ENCODE assay signal across 8 mouse cellular contexts in genomic region chr6:119479343-119479875, GRCm38 (mm10). TPM values are rescaled to one million over a fixed set of nuclear protein-coding genes. Genes with fewer than 3 reads are reported as not detected.
DNase-seq lines count a peak whose midpoint lies in the region; ATAC-seq and TF ChIP-seq lines count a peak whose summit lies in the region.

Gene Fbxl14, plus strand, starts transcription at chr6:119479668.

- peak within 1 kb of the TSS; percentile 82 for H3K4me3 ChIP-seq in ES-Bruce4 (ENCODE audit: low read depth, low read length)
- H3K4me3 ChIP-seq in embryonic facial prominence, embryonic 15.5 days (replicated peaks), result peak within 1 kb of the TSS; percentile 79
- H3K4me3 ChIP-seq in heart, embryonic 15.5 days, result peak within 1 kb of the TSS; percentile 88
- H3K4me3 ChIP-seq in lung, embryonic 14.5 days (ENCODE audit: low read depth, low read length), result peak within 1 kb of the TSS; percentile 86
- H3K4me3 ChIP-seq in stomach, embryonic 14.5 days (ENCODE audit: low read depth, low read length), result peak within 1 kb of the TSS; percentile 82

- DNase-seq in B cell, adult 2 months, result peak; percentile 59 to 69
- DNase-seq in large intestine, adult 2 months (ENCODE audit: low read depth, low spot score), result no peak
- DNase-seq in lung, embryonic 14.5 days, result peak; percentile 81
- no peak for DNase-seq in retina, postnatal 1 day

- H3K9me3 ChIP-seq in ES-Bruce4 (replicated peaks; ENCODE audit: control insufficient read depth, insufficient read depth, low read length, poor library complexity, severe bottlenecking), result no peaks in the 10 kb centered on the region
- no peaks in the 10 kb centered on the region for H3K9me3 ChIP-seq in embryonic facial prominence, embryonic 15.5 days (replicated peaks)
- H3K9me3 ChIP-seq in heart, embryonic 15.5 days (replicated peaks), result no peaks in the 10 kb centered on the region
- no peaks in the 10 kb centered on the region for H3K9me3 ChIP-seq in lung, embryonic 14.5 days (ENCODE audit: low read depth, low read length)
- no peaks in the 10 kb centered on the region for H3K9me3 ChIP-seq in stomach, embryonic 14.5 days (ENCODE audit: control insufficient read depth, low read depth, low read length)

- peak within 1 kb of the TSS; percentile 97 for H3K4me2 ChIP-seq in embryonic facial prominence, embryonic 15.5 days (replicated peaks)
- H3K4me2 ChIP-seq in heart, embryonic 15.5 days, result peak within 1 kb of the TSS; percentile 94
- peak within 1 kb of the TSS; percentile 100 for H3K4me2 ChIP-seq in lung, embryonic 14.5 days
- H3K4me2 ChIP-seq in stomach, embryonic 14.5 days (replicated peaks; ENCODE audit: low read depth, low read length), result peak within 1 kb of the TSS; percentile 100

- WGBS in embryonic facial prominence, embryonic 15.5 days, result under 1% methylated on average over 55 of the region's 101 CpGs
- under 1% methylated on average over 69 of the region's 101 CpGs for WGBS in heart, embryonic 15.5 days
- 1% methylated on average over 89 of the region's 101 CpGs for WGBS in large intestine, adult 2 months
- under 1% methylated on average over 76 of the region's 101 CpGs for WGBS in lung, embryonic 14.5 days
- WGBS in stomach, embryonic 14.5 days, result under 1% methylated on average over 58 of the region's 101 CpGs

- H3K27ac ChIP-seq in ES-Bruce4 (ENCODE audit: insufficient read depth, low read length), result peak within 1 kb of the TSS; percentile 10; the same call in 1 of the 2 replicates
- peak within 1 kb of the TSS; percentile 99 for H3K27ac ChIP-seq in embryonic facial prominence, embryonic 15.5 days (replicated peaks)
- H3K27ac ChIP-seq in heart, embryonic 15.5 days, result peak within 1 kb of the TSS; percentile 99
- peak within 1 kb of the TSS; percentile 97 for H3K27ac ChIP-seq in lung, embryonic 14.5 days (ENCODE audit: low read depth)
- H3K27ac ChIP-seq in stomach, embryonic 14.5 days (ENCODE audit: low read length), result peak within 1 kb of the TSS; percentile 98

- no peak for TF ChIP-seq POLR2A in ES-Bruce4 (IDR thresholded peaks at IDR 0.05; ENCODE audit: insufficient read depth, low read length)

- peak within 1 kb of the TSS; percentile 73 for H3K9ac ChIP-seq in ES-Bruce4 (ENCODE audit: low read depth, poor library complexity, severe bottlenecking)
- peak within 1 kb of the TSS; percentile 94 for H3K9ac ChIP-seq in embryonic facial prominence, embryonic 15.5 days
- H3K9ac ChIP-seq in heart, embryonic 15.5 days, result peak within 1 kb of the TSS; percentile 94
- peak within 1 kb of the TSS; percentile 92 for H3K9ac ChIP-seq in lung, embryonic 14.5 days
- peak within 1 kb of the TSS; percentile 81 for H3K9ac ChIP-seq in stomach, embryonic 14.5 days (replicated peaks; ENCODE audit: low read depth, low read length)

- no peak for TF ChIP-seq EP300 in ES-Bruce4 (IDR thresholded peaks at IDR 0.05; ENCODE audit: insufficient read depth, low read depth, low read length)

- no peaks in the 10 kb centered on the region for H3K36me3 ChIP-seq in ES-Bruce4 (ENCODE audit: control insufficient read depth, insufficient read depth, low read length, poor library complexity, severe bottlenecking)
- no peaks in the 10 kb centered on the region; the same call in 1 of the 2 replicates for H3K36me3 ChIP-seq in embryonic facial prominence, embryonic 15.5 days
- H3K36me3 ChIP-seq in heart, embryonic 15.5 days, result no peaks in the 10 kb centered on the region
- peaks cover 23% of the 10 kb centered on the region for H3K36me3 ChIP-seq in lung, embryonic 14.5 days (ENCODE audit: insufficient read depth)
- H3K36me3 ChIP-seq in stomach, embryonic 14.5 days (ENCODE audit: control insufficient read depth, insufficient read depth, low read length), result peaks cover 4% of the 10 kb centered on the region

- no peak for TF ChIP-seq CTCF in ES-Bruce4 (IDR thresholded peaks at IDR 0.05; ENCODE audit: low read depth, low read length)
- no peak for TF ChIP-seq CTCF in lung, embryonic 14.5 days (IDR thresholded peaks at IDR 0.05; ENCODE audit: low read depth)

- no peaks in the 10 kb centered on the region for H3K27me3 ChIP-seq in ES-Bruce4 (ENCODE audit: control insufficient read depth, insufficient read depth, low read length, poor library complexity, severe bottlenecking)
- H3K27me3 ChIP-seq in embryonic facial prominence, embryonic 15.5 days, result no peaks in the 10 kb centered on the region
- H3K27me3 ChIP-seq in heart, embryonic 15.5 days, result no peaks in the 10 kb centered on the region
- no peaks in the 10 kb centered on the region for H3K27me3 ChIP-seq in lung, embryonic 14.5 days (ENCODE audit: insufficient read depth, low read length)
- H3K27me3 ChIP-seq in stomach, embryonic 14.5 days (ENCODE audit: control insufficient read depth, insufficient read depth, low read length), result no peaks in the 10 kb centered on the region

- ATAC-seq in embryonic facial prominence, embryonic 15.5 days (ENCODE audit: insufficient number of reproducible peaks, low FRiP score, low TSS enrichment, low read depth), result peak; percentile 84
- peak; percentile 82 for ATAC-seq in heart, embryonic 15.5 days (replicated peaks; ENCODE audit: insufficient number of reproducible peaks, insufficient read depth, low FRiP score, low read depth)
- peak; percentile 84 for ATAC-seq in lung, embryonic 14.5 days (ENCODE audit: insufficient read depth)
- peak; percentile 86 for ATAC-seq in stomach, embryonic 14.5 days (ENCODE audit: insufficient number of reproducible peaks, insufficient read depth, low FRiP score, low read depth)

- H3K4me1 ChIP-seq in ES-Bruce4 (ENCODE audit: control insufficient read depth, insufficient read depth, low read length), result no peaks in the 10 kb centered on the region
- H3K4me1 ChIP-seq in embryonic facial prominence, embryonic 15.5 days, result peaks cover 42% of the 10 kb centered on the region
- peaks cover 49% of the 10 kb centered on the region for H3K4me1 ChIP-seq in heart, embryonic 15.5 days (replicated peaks)
- H3K4me1 ChIP-seq in lung, embryonic 14.5 days (ENCODE audit: insufficient read depth), result peaks cover 9% of the 10 kb centered on the region; the same call in 1 of the 2 replicates
- peaks cover 28% of the 10 kb centered on the region for H3K4me1 ChIP-seq in stomach, embryonic 14.5 days (ENCODE audit: control insufficient read depth, insufficient read depth, low read length)

RNA-seq across cellular contexts. Expression of gene Fbxl14, which starts in this region (rescaled TPM):
- polyA plus RNA-seq in ES-Bruce4 (2011; ENCODE audit: insufficient read depth, insufficient read length, low read depth, missing spikeins), result 30.9 and 37.9 TPM in 2 replicates
- polyA plus RNA-seq in embryonic facial prominence, embryonic 15.5 days (2015; fragmentation: Nextera tagmentation; extraction: Ambion mirVana), result 4.3 TPM in 2 replicates
- 2.7 and 3.1 TPM in 2 replicates for polyA plus RNA-seq in heart, embryonic 15.5 days (2015; fragmentation: Nextera tagmentation; extraction: Ambion mirVana)
- polyA plus RNA-seq in large intestine, adult 2 months (2012; rRNA removed), result 47.0 and 54.4 TPM in 2 replicates
- polyA plus RNA-seq in lung, embryonic 14.5 days (2014; fragmentation: Nextera tagmentation; extraction: Ambion mirVana), result 6.0 and 6.2 TPM in 2 replicates
- 5.3 and 6.0 TPM in 2 replicates for polyA plus RNA-seq in stomach, embryonic 14.5 days (2014; fragmentation: Nextera tagmentation; extraction: Ambion mirVana)

Comparison
In these comparisons a context has a peak if more than half of its experiments do, and no peak if none do; other contexts are left out.
1. DNase-seq: peak in B cell, adult 2 months (2 of 2) and lung, embryonic 14.5 days (single experiment); none in large intestine, adult 2 months (single experiment) and retina, postnatal 1 day (single experiment).
2. H3K27ac ChIP-seq: peak in every context shown above with its lines; median percentile 99 in embryonic facial prominence, embryonic 15.5 days; 99 in heart, embryonic 15.5 days; 98 in stomach, embryonic 14.5 days; 97 in lung, embryonic 14.5 days; 10 in ES-Bruce4.
3. Peak in every context shown above with its lines, with median percentiles within 50 percentile points of each other: H3K4me3 ChIP-seq, H3K9ac ChIP-seq, ATAC-seq and H3K4me2 ChIP-seq.